Mouse (Mus musculus): ENCODE measurements around the gene Stap1. TPM values are rescaled to one million over a fixed set of nuclear protein-coding genes. Genes with fewer than 3 reads are reported as not detected.

Stap1 gene
- total RNA-seq (2023): 10 to 100 TPM; 90.8 to 92.3 TPM

DNA sequence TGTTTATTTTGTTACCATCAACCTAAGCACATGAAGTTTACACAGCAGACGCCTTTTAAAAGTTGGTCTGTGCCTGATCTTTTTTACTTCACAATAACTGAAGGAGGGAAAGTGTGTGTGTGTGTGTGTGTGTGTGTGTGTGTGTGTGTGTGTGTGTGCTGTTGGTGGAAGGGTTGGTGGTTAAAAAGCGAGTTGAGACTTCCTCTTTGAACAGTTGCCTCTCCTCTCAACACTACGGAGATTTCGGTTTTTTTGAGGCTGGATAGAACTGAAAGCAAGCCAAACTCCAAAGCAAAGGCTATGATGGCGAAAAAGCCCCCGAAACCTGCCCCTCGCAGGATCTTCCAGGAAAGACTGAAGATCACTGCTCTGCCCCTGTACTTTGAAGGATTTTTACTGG lies at the start of gene Stap1:
TSS of gene Stap1 (plus strand) at position 209 of the 400 bp plus-strand sequence.

DNA sequence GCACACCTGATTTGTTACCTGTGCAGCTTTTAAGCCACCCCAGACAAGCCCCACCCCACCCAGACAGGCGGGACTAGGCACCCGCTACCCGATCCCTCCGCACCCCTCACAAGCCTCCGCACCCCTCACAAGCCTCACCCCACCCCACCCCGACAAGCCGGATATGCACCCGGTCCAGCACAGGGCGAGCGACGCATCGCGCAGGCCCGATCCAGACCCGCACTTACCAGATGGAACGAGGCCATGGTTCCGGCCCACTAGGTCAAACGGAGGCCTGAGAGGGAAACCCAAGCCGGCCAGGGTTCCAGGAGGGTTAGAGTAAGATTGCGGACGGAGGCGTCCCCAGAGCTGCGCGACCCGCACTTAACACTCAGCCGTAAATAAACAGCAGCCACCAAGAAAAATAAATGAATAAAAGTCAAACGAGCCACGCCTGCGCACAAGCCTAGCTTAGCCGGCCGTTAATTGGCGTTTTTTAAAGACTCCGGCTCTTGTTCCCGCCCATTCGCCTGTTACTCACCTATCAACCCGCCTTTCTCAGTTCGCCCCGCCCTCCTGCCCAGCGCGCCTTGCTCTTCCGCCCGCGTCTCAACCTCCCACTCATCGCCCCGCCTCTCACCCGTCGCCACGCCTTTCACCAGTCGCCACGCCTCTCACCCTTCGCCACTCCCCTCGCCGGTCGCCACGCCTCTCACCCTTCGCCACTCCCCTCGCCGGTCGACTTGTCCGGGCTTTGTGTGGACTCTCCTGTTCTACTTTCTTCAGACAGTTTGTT lies 6.3 kb upstream of the Stap1 start, which contains the start of gene Cenpc1:
TSS of gene Cenpc1 (minus strand) at position 483 of the 775 bp plus-strand sequence.

Other genes starting within 250 kb of the Stap1 start
- 10 to 100 TPM in 1 of 2 experiments, 1 to 10 TPM in 1; 9.7 to 12.1 TPM for gene Cenpc1, start 6.2 kb upstream of the Stap1 start, total RNA-seq (2023)
- 10 to 100 TPM; 17.8 TPM for gene Uba6, start 101.1 kb downstream of the Stap1 start, total RNA-seq (2023)
- gene Gnrhr, start 126.2 kb downstream of the Stap1 start, total RNA-seq (2023): not detected
- gene Tmprss11c, start 217.6 kb downstream of the Stap1 start, total RNA-seq (2023): not detected